Mouse (Mus musculus) megakaryocyte, embryonic 14.5 days (primary cell): ENCODE measurements around the gene Trmt2b. TPM values are rescaled to one million over a fixed set of nuclear protein-coding genes. Genes with fewer than 3 reads are reported as not detected.
"Not testable (repeated sequence)": the region's sequence is repeated elsewhere in the genome, so short reads cannot be mapped to it uniquely, and the experiment has no call there.

Experiments
- H3K27me3 ChIP-seq: replicated peaks from 2 replicates; pipeline ENCODE3; 2012; ENCODE audit warnings: inconsistent platforms
- H3K36me3 ChIP-seq: replicated peaks from 2 replicates; pipeline ENCODE3; 2012; ENCODE audit warnings: low read length, inconsistent platforms, mixed read lengths
- H3K4me1 ChIP-seq: 2 replicates; pipeline ENCODE4 v1.6.1; 2012; ENCODE audit warnings: inconsistent platforms
- H3K4me3 ChIP-seq: replicated peaks from 2 replicates; pipeline ENCODE3; 2012; ENCODE audit warnings: moderate library complexity, mild to moderate bottlenecking, inconsistent platforms
- H3K9me3 ChIP-seq: 2 replicates; pipeline ENCODE4 v1.6.1; 2012; ENCODE audit warnings: inconsistent platforms
- FLI1 ChIP-seq: IDR thresholded peaks from 2 replicates; pipeline ENCODE4 v1.6.1; 2012; ENCODE audit warnings: low read length, inconsistent platforms, mixed read lengths
- GATA1 ChIP-seq: IDR thresholded peaks from 3 replicates; pipeline ENCODE4 v1.6.1; 2012; ENCODE audit warnings: mixed read lengths, low read length, inconsistent platforms, borderline replicate concordance
- polyA plus RNA-seq: library from polyadenylated mRNA; stranded (reverse); fragments of >175 nt; gene quantifications from 2 replicates; pipeline ENCODE4 v1.2.3, GENCODE M21; 2012; ENCODE audit warnings: low replicate concordance; ENCODE audit not compliant: insufficient read depth

The Trmt2b gene
- 0.51 and 0.58 TPM in 2 replicates for polyA plus RNA-seq

- H3K4me3 ChIP-seq, result peak within 1 kb of the TSS; percentile 92
- no peaks in the 10 kb centered on the region for H3K9me3 ChIP-seq
- peaks cover 9% of the 10 kb centered on the region for H3K36me3 ChIP-seq
- H3K27me3 ChIP-seq, result peaks cover 6% of the 10 kb centered on the region
- H3K4me1 ChIP-seq, result peaks cover 19% of the 10 kb centered on the region
- TF ChIP-seq FLI1, result no peak
- TF ChIP-seq GATA1, result no peak
Measured at GRCm38 (mm10) chrX:134276275-134277160, at the start of gene Trmt2b. Trmt2b (minus strand) TSS chrX:134276984.

GRCm38 (mm10) chrX:134319153-134319932, 42.6 kb upstream of the Trmt2b start:
- Histone ChIP-seq H3K27me3 (no peaks in the 10 kb centered on the region), H3K36me3 (peaks cover 33% of the 10 kb centered on the region), H3K4me1 (peaks cover 8% of the 10 kb centered on the region; the same call in 1 of the 2 replicates), H3K4me3 (no peak overlapping the region), H3K9me3 (no peaks in the 10 kb centered on the region)
- no peak for TF ChIP-seq GATA1
- TF ChIP-seq FLI1, result no peak

- H3K9me3 ChIP-seq, H3K4me1 ChIP-seq, H3K27me3 ChIP-seq, H3K4me3 ChIP-seq: not testable (repeated sequence)
- H3K36me3 ChIP-seq, result peaks cover 30% of the 10 kb centered on the region
Measured at GRCm38 (mm10) chrX:134311193-134311592, 34.4 kb upstream of the Trmt2b start.

GRCm38 (mm10) chrX:134308275-134308634, 31.5 kb upstream of the Trmt2b start:
- Histone ChIP-seq H3K4me1 (peaks cover 4% of the 10 kb centered on the region; the same call in 1 of the 2 replicates), H3K9me3 (no peaks in the 10 kb centered on the region), H3K36me3 (peaks cover 12% of the 10 kb centered on the region), H3K27me3 (peaks cover 3% of the 10 kb centered on the region), H3K4me3 (peak overlapping the region; percentile 90)
- TF ChIP-seq GATA1, result no peak
- no peak for TF ChIP-seq FLI1

GRCm38 (mm10) chrX:134307534-134308274, 30.9 kb upstream of the Trmt2b start, which contains the start of gene Cenpi:
Cenpi (plus strand) TSS chrX:134308084.
- Histone ChIP-seq H3K9me3 (no peaks in the 10 kb centered on the region), H3K4me3 (peak within 1 kb of the TSS; percentile 90), H3K36me3 (peaks cover 11% of the 10 kb centered on the region), H3K27me3 (peaks cover 3% of the 10 kb centered on the region), H3K4me1 (peaks cover 4% of the 10 kb centered on the region; the same call in 1 of the 2 replicates)
- no peak for TF ChIP-seq FLI1
- no peak for TF ChIP-seq GATA1

GRCm38 (mm10) chrX:134303287-134303686, 26.5 kb upstream of the Trmt2b start:
- TF ChIP-seq GATA1 (no peak), FLI1 (no peak)
- H3K9me3 ChIP-seq, result no peaks in the 10 kb centered on the region

GRCm38 (mm10) chrX:134300219-134300618, 23.4 kb upstream of the Trmt2b start:
- H3K9me3 ChIP-seq, result no peaks in the 10 kb centered on the region
- TF ChIP-seq FLI1, result no peak
- H3K27me3 ChIP-seq, result peaks cover 23% of the 10 kb centered on the region
- no peaks in the 10 kb centered on the region for H3K36me3 ChIP-seq
- H3K4me3 ChIP-seq, result no peak overlapping the region
- H3K4me1 ChIP-seq, result peaks cover 20% of the 10 kb centered on the region

More at GRCm38 (mm10) chrX:134303287-134303686, 26.5 kb upstream of the Trmt2b start:
- Histone ChIP-seq H3K4me1 (no peaks in the 10 kb centered on the region; the same call in 1 of the 2 replicates), H3K36me3 (no peaks in the 10 kb centered on the region), H3K4me3 (no peak overlapping the region), H3K27me3 (peaks cover 3% of the 10 kb centered on the region)

GRCm38 (mm10) chrX:134297195-134297594, 20.4 kb upstream of the Trmt2b start:
- Histone ChIP-seq H3K9me3 (no peaks in the 10 kb centered on the region), H3K27me3 (peaks cover 42% of the 10 kb centered on the region), H3K36me3 (no peaks in the 10 kb centered on the region), H3K4me1 (peaks cover 24% of the 10 kb centered on the region), H3K4me3 (no peak overlapping the region)
- no peak for TF ChIP-seq FLI1
- no peak for TF ChIP-seq GATA1

GRCm38 (mm10) chrX:134296737-134297136, 20.0 kb upstream of the Trmt2b start:
- peaks cover 43% of the 10 kb centered on the region for H3K27me3 ChIP-seq

More at GRCm38 (mm10) chrX:134296737-134297136, 20.0 kb upstream of the Trmt2b start:
- Histone ChIP-seq H3K4me1 (peaks cover 24% of the 10 kb centered on the region), H3K36me3 (no peaks in the 10 kb centered on the region), H3K4me3 (no peak overlapping the region), H3K9me3 (no peaks in the 10 kb centered on the region)
- TF ChIP-seq FLI1, result no peak
- TF ChIP-seq GATA1, result no peak
